Mouse (Mus musculus) heart, embryonic 16.5 days (tissue): ENCODE measurements around the gene Epgn. TPM values are rescaled to one million over a fixed set of nuclear protein-coding genes. Genes with fewer than 3 reads are reported as not detected.

ENCODE experiments used
- ATAC-seq: fragments of 200-750 bp; cut with Nextera tagmentation; replicated peaks from 2 replicates; pipeline ENCODE4 v1.8.0; 2017; ENCODE audit warnings: moderate number of reproducible peaks; ENCODE audit not compliant: insufficient read depth, low FRiP score; ENCODE audit errors: extremely low read depth
- H3K27ac ChIP-seq: fragments of 300-500 bp; sonication (generic); 2 replicates; pipeline ENCODE4 v1.5.1; 2014; ENCODE audit warnings: mild to moderate bottlenecking, low read length, control low read depth, moderate library complexity
- H3K27me3 ChIP-seq: fragments of 300-500 bp; sonication (generic); 2 replicates; pipeline ENCODE4 v1.6.1; 2014; ENCODE audit warnings: low read length, mixed read lengths; ENCODE audit not compliant: control insufficient read depth, insufficient read depth
- H3K36me3 ChIP-seq: fragments of 300-500 bp; sonication (generic); 2 replicates; pipeline ENCODE4 v1.6.1; 2014; ENCODE audit not compliant: control insufficient read depth, insufficient read depth
- H3K4me1 ChIP-seq: fragments of 300-500 bp; sonication (generic); 2 replicates; pipeline ENCODE4 v1.6.1; 2014; ENCODE audit warnings: low read length, mixed read lengths; ENCODE audit not compliant: control insufficient read depth, insufficient read depth
- H3K4me2 ChIP-seq: fragments of 300-500 bp; sonication (generic); 2 replicates; pipeline ENCODE4 v1.6.1; 2014; ENCODE audit warnings: low read depth, mild to moderate bottlenecking, control low read depth, low read length
- H3K4me3 ChIP-seq: fragments of 300-500 bp; sonication (generic); 2 replicates; pipeline ENCODE4 v1.5.1; 2014; ENCODE audit warnings: mild to moderate bottlenecking, control low read depth, low read length
- H3K9ac ChIP-seq: fragments of 300-500 bp; sonication (generic); 2 replicates; pipeline ENCODE4 v1.6.1; 2014; ENCODE audit warnings: low read length, control low read depth
- H3K9me3 ChIP-seq: fragments of 300-500 bp; sonication (generic); replicated peaks from 2 replicates; pipeline ENCODE4 v1.6.1; 2016; ENCODE audit warnings: low read length; ENCODE audit not compliant: control insufficient read depth
- WGBS: fragments of 180-500 bp; shearing (Covaris S2); extraction: QIAGEN DNeasy Blood & Tissue Kit; methylation state at CpG from one replicate; pipeline ENCODE4 v1.1.7; 2014; 5-methylcytosine and 5-hydroxymethylcytosine counted together
- polyA plus RNA-seq: library from polyadenylated mRNA; unstranded; fragments of >200 nt; fragmentation: Nextera tagmentation; extraction: Ambion mirVana; gene quantifications from 2 replicates; pipeline ENCODE4 v1.2.1, GENCODE M21; 2015

Gene Epgn
- polyA plus RNA-seq, 1 experiment from 2014 or later: 0.24 TPM

DNA sequence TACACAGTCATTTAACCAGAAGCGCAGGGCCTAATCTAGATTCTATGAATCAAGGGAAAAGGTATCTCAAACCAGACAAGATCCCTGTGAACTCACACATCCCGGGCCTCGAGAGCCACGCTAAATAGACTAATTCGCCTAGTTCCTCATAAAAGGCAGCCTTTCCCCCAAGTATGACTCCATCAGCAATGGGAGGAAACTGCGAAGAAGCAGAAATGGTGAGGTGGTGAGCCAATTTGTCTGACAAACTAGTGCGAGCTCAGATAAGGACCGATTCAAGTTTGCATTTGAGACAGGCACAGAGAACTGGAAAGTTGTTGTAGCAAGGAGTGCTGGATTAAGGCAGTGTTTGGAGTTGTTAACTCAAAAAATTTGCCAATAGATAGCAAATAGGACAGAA, 46.4 kb downstream of the Epgn start:
- no peaks in the 10 kb centered on the region for H3K36me3 ChIP-seq
- H3K27ac ChIP-seq: peak overlapping the region; percentile 23
- ATAC-seq: 0 out of 2 replicates have a peak, but pooled peaks have one; percentile 10
- WGBS: 57% methylated on average over 8 of the region's 8 CpGs
- H3K9ac ChIP-seq: no peak overlapping the region
- peaks cover 6% of the 10 kb centered on the region for H3K27me3 ChIP-seq
- H3K9me3 ChIP-seq: no peaks in the 10 kb centered on the region
- peak overlapping the region; percentile 52; the same call in 1 of the 2 replicates for H3K4me3 ChIP-seq
- H3K4me1 ChIP-seq: peaks cover 4% of the 10 kb centered on the region; the same call in 1 of the 2 replicates
- peak overlapping the region; percentile 63 for H3K4me2 ChIP-seq

DNA sequence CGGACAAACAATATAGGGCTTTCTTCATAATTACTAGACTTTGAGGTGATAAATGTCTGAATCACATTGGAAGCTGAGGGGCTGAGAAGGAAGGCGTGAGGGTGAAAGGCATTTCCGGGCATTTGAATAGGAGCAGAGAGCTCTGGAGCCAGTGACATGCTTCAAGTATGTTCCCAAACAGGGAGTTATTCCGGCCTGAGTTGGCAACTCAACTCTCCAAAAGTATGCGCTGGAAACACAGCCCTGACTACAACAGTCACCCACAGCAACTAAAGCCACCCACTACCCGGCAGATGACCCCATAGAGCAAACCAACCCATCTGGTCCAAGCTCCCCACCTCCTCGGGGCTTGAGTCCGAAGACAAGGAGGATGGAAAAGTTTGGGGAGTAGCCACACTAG, 46.8 kb downstream of the Epgn start:
- peaks cover 6% of the 10 kb centered on the region for H3K27me3 ChIP-seq
- peak overlapping the region; percentile 63 for H3K4me2 ChIP-seq
- no peaks in the 10 kb centered on the region for H3K9me3 ChIP-seq
- peak overlapping the region; percentile 23; the same call in 1 of the 2 replicates for H3K27ac ChIP-seq
- ATAC-seq: 0 out of 2 replicates have a peak, but pooled peaks have one; percentile 52
- peak overlapping the region; percentile 31; the same call in 1 of the 2 replicates for H3K9ac ChIP-seq
- WGBS: 26% methylated on average over 8 of the region's 8 CpGs
- H3K36me3 ChIP-seq: no peaks in the 10 kb centered on the region
- peak overlapping the region; percentile 52 for H3K4me3 ChIP-seq
- H3K4me1 ChIP-seq: peaks cover 4% of the 10 kb centered on the region; the same call in 1 of the 2 replicates

DNA sequence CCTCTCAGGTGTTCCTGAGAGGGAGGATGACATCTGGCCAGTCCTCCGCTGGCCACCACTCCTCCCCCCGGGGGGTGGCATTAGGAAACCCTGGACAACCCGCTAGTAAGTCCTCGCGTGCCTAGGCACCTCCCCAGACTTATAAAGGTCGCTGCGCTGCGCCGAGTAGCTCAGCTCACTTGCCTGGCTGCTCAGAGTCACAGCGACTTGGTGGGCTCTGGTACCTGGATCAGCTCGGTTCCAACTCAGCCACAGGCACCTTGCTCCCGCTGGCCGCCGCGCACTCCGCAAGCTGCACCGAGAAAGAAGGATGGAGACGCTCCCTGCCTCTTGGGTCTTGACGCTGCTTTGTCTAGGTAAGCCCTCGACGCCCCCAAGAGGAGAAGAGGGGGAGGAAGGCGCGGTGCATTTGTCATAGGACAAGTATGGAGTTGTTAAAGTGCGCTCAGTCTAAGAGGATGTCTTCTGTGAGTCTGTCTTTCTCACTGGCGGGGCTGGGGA, 47.2 kb downstream of the Epgn start, which contains the start of gene Ereg:
Gene Ereg (plus strand): TSS at position 173 of the 501 bp plus-strand sequence.
- no peak for ATAC-seq

DNA sequence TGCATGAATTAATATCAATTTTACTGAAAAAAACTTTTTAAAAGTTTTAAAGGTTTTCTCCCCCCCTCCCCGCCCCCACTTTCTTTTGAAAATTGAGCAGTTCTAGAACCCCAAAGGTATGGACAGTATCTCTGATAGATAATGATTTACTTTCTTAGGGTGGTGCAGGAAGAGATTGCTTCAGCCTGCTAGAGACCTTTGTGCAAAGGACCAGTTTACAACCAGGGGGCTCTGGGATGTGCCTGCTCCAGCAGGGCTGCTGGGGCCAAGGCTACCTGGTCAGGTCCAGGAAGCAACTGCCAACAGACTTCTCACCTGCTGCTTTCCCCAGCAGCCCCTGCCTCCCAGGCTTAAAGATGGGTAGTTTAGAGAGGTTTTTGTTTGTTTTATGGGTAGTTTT, 47.8 kb downstream of the Epgn start:
- Histone ChIP-seq H3K4me2 (peak overlapping the region; percentile 63), H3K9me3 (no peaks in the 10 kb centered on the region), H3K9ac (no peak overlapping the region), H3K27ac (no peak overlapping the region), H3K4me1 (peaks cover 4% of the 10 kb centered on the region; the same call in 1 of the 2 replicates), H3K27me3 (peaks cover 6% of the 10 kb centered on the region), H3K4me3 (peak overlapping the region; percentile 52), H3K36me3 (no peaks in the 10 kb centered on the region)
- ATAC-seq: no peak
- WGBS: 50% methylated on average over 1 of the region's 1 CpGs

More for the DNA sequence above, 47.2 kb downstream of the Epgn start, which contains the start of gene Ereg:
- no peaks in the 10 kb centered on the region for H3K9me3 ChIP-seq
- peak within 1 kb of the TSS; percentile 31 for H3K9ac ChIP-seq
- no peaks in the 10 kb centered on the region for H3K36me3 ChIP-seq
- H3K4me2 ChIP-seq: peak within 1 kb of the TSS; percentile 63
- peaks cover 4% of the 10 kb centered on the region; the same call in 1 of the 2 replicates for H3K4me1 ChIP-seq
- peak within 1 kb of the TSS; percentile 52 for H3K4me3 ChIP-seq
- peak within 1 kb of the TSS; percentile 23 for H3K27ac ChIP-seq
- WGBS: under 1% methylated on average over 25 of the region's 25 CpGs
- H3K27me3 ChIP-seq: peaks cover 6% of the 10 kb centered on the region

DNA sequence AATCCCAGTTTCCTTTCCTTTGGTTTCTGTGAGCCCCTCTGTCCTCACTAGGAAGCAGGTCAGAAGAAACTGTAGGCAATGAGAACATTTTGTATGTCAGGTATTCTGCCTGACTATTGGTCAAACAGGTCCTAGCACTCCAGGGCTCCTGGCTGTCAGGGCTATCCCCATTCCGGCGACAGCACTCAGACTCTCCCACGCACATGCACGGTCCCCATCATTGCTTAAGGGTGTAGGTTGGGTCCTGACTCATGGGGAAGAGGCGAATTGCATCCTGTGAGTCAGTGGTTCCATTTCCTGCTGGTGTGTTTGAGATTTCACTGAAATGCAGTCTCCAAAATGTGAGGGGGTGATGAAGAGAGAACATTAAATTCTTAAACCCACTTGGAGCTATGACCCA, 55.8 kb downstream of the Epgn start:
- no peak for ATAC-seq
- Histone ChIP-seq H3K27ac (no peak overlapping the region), H3K4me2 (no peak overlapping the region), H3K4me1 (no peaks in the 10 kb centered on the region), H3K9ac (no peak overlapping the region), H3K9me3 (no peaks in the 10 kb centered on the region), H3K36me3 (no peaks in the 10 kb centered on the region), H3K4me3 (no peak overlapping the region), H3K27me3 (no peaks in the 10 kb centered on the region; the same call in 1 of the 2 replicates)
- WGBS: 65% methylated on average over 5 of the region's 5 CpGs

Other genes with a start within 250 kb of the Epgn start
- gene Cxcl3, start 241.4 kb upstream of the Epgn start, polyA plus RNA-seq: 0.24 TPM in 1 of 2 replicates, not detected in the other
- gene Cxcl15, start 232.9 kb upstream of the Epgn start, polyA plus RNA-seq: 0.46 and 2.2 TPM in 2 replicates
- 0.85 and 0.92 TPM in 2 replicates for gene Cxcl1, start 136.2 kb upstream of the Epgn start, polyA plus RNA-seq
- not detected in 2 replicates for gene Cxcl2, start 123.6 kb upstream of the Epgn start, polyA plus RNA-seq
- gene Mthfd2l, start 96.3 kb upstream of the Epgn start, polyA plus RNA-seq: 24.2 and 25.2 TPM in 2 replicates
- 0.04 and 0.11 TPM in 2 replicates for gene Ereg, start 47.2 kb downstream of the Epgn start, polyA plus RNA-seq
- gene Areg, start 112.1 kb downstream of the Epgn start, polyA plus RNA-seq: 0.30 and 1.3 TPM in 2 replicates